Mouse (Mus musculus): ENCODE data around the gene Amhr2.

- TF ChIP-seq POLR2A (IDR thresholded peaks at IDR 0.05; ENCODE audit: low read depth, low read length) (peak; percentile 74), CTCF (conservative IDR thresholded peaks at IDR 0.05; ENCODE audit: insufficient read depth, insufficient read length, low read depth, low read length) (no peak)
Observed at GRCm38 (mm10) chr15:102399229-102400221, 45.6 kb upstream of the Amhr2 start.

All from kidney, adult 2 months (tissue).